Mouse (Mus musculus) liver, adult (tissue): ENCODE measurements around the gene Gm17304.

ENCODE experiments used
- GATA4 ChIP-seq: IDR thresholded peaks from 2 replicates; pipeline ENCODE4 v1.6.1; 2014; ENCODE audit warnings: mild to moderate bottlenecking, low read length; ENCODE audit not compliant: insufficient replicate concordance

The Gm17304 gene

DNA sequence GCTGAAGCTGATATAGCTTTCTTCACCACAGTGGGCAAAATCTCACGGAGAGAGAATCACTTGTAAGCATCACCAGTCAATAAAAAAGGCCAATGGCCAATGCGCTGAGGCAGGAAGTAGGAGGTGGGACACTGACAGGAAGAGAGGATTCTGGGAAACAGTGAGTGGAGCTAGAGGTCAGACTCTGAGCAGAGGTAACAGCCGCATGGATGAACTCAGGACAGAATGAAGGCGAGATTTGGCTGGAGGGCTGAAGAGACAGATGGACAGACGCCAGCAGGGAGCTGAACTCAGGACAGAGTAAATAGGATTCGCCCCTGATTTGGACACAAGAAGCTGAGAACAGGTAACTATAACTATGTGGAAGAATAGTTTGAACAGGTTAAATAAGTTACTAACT, 3.8 kb upstream of the Gm17304 start:
- TF ChIP-seq GATA4 = no peak

DNA sequence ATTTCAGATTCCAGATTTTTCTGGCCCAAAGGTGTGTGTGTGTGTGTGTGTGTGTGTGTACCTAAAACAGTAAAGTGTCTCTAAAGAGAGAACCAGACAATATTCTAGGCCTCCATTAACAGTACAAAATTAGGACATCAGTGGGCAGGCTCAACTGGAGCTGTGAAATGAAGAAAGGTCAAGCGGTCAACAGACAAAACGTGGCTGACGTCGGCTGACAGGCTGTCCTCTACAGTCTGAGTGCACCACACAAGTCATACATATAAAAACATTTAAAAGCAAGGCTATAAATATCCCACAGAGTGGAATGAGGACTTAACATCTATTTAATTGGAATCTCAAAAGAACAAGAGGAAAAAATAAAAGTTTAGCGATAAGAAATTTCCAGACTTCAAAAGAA, 1.8 kb upstream of the Gm17304 start:
- TF ChIP-seq GATA4 = no peak

DNA sequence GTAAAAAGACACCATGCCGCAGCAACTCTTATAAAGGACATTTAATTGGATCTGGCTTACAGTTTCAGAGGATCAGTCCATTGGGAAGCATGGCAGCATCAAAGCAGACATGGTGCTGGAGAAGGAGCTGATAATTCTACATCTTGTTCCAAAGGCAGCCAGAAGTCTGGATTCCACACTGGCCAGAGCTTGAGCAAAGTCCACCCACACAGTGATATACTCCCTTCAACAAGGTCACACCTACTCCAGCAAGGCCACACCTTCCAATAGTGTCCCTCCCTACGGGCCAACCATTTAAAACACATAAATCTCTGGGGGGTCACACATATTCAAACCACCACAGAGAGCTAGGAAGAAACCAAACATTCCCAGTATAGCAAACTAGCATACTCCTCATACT, 3.3 kb downstream of the Gm17304 start:
- no peak for TF ChIP-seq GATA4

DNA sequence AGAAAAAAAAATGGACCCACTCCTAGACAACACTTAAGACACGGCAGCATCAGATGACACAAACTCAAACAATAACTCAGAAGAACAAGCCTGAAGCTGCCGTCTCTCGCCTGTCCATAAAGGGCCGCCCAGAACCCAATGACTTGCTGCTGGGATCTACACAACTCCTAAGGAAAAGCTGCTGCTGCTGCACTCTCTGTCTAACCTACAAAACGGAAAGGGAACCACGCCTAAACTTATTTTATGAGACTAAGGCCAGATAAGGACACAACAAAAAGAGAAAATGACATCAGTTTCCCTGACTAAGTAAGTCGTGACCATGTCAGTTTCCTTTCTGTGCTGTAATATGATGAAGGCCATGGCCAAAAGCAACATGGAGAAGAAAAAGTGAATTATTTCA, 5.7 kb downstream of the Gm17304 start:
- no peak for TF ChIP-seq GATA4

DNA sequence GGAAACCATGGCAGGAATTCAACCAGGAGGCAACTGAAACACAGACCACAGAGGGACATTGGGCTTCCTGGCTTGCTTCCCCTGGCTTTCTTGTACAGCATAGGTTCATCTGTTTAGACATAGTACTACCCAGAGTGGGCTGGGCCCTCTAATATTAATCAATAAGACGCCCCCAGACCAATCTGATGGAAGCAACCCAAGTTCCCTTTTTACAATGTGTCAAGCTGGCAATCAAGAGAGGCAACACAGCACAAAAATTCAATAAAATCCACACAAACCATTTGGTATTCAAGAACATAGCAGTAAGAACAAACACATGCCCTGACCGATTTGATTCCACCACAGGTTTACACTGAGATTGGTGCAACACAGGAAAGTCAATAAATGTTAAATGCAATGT, 6.1 kb downstream of the Gm17304 start:
- TF ChIP-seq GATA4 = no peak

DNA sequence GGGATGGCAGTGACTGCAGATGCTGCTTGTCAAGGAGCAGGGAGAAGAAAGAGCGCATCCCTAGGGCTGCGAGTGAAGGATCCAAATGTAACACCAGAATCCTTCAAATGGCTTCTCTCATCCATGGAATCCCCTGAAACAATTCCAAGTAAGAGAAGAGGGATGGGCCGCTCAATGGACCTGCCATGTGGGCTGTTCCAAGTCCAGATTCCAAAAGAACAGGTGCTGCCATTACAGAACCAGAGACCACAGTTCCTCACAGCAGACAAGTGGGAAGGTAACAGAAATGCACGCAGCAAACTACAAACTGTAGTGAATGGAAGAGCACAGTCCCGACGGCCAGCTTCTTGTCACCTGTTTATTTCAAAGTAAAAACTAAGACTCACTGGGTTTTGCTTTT, 11.5 kb downstream of the Gm17304 start:
- TF ChIP-seq GATA4 = no peak

DNA sequence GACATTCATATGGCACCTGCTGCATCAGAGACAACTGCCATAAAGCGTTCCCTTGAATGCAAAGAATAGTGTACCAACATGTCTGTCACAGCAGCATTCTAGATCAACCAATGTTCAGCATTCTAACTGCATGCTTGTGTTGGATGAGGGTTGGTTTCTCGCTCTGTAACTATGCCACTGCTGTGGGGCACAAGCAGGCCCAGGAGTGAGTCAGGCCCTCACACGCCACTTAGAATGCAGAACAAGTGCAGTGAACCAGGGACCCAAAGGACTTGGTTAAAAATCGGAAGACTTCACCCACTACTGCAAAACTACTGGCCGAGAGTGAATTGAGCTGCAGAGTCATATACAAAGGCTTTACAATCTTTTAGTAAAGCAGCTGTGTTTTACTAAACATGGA, 13.3 kb downstream of the Gm17304 start:
- TF ChIP-seq GATA4 = no peak

DNA sequence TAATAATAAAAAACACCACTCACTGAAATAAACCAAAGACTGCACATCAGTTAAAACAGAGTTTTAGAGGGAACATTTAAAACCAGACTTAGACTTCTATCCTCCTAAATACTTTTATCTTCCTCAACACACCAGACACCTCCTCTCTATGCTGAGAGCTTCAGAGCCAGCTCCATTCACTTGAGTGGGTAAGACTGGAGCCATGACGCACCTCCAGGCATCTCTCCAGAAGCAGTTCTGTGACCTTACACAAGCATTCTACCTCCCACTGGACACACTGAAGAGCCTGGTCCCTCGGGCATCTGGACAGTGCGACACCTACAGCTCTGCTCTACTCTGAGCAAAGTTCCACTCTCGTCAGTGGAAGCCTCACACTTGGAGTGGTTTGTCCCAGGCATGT, 14.4 kb downstream of the Gm17304 start:
- no peak for TF ChIP-seq GATA4

DNA sequence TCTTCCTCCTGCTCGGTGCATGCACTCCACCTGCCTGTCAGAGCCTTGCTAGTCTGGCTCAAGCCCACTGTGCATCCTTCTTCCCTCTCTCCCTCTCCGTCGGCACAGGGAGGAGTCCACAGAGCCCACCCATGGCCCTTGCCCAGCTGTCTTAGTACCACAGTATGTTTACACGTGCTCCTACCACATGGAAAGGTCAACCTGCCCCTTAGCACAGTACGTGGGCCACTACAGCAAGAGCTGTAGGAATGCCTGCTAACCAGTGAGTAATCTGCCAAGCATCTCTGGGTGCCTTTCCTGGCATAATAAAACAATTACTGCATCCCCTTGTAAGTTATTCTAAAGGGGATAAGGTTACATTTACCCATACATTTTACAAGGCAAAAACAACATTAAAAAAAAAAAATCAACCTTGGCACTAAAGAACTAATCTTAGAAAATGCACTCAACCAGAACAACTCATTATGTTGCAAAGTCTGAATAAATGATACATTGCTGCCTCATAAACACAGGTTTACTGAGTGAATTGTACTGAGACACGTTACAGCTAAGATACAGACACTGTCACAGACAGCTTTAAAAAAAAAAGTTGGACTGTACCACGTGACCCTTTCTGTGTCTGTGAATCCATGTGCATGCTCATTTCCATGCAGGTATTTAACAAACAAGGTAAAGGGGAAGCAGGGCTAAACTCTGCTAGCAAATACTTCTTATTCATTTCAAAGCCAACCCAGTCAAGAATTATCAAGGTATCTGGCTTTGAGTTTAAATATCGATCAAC, 19.7 kb downstream of the Gm17304 start:
- no peak for TF ChIP-seq GATA4

DNA sequence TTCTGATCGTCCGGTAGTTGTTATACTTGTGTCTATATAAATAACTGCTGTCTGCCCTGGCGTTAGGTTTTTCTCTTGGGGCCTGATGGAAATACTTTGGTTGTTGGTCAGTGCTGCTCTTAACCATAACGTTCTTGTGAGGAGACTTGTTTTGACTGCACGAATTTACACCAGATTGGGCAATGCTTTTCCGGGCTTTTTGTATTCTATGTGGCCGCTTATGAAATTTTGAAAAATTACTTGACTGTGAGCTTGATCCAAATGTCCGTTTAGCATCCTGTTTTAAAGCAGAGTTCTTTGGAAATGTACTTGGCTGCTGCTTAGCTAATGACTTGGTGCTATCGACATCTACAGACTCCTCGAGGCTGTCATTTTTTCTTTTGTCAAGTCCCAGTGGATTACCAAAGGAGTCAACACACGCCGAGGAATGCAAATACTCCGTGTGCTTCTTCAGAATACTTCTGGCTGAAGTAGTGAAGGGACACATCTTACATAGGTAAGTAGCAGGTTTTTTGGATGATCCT, 27.6 kb downstream of the Gm17304 start:
- no peak for TF ChIP-seq GATA4

DNA sequence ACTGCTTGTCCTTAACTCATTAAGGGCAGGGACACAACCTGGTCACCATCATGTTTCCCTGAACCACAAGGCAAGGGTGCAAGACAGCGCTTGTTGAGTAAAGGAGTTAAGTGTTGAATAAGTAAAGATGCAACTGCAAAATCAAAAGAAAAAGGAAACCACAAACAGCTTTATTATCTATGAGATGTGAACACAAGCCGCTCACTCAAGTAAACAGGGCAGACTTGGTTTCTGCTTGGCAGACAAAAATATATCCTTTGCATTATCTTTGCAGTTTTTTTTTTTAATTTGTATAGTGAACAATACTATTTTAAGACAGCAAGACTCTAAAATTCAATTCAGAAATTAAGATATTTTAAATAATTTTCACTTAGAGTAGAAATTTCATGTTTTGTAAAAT, 30.7 kb downstream of the Gm17304 start:
- no peak for TF ChIP-seq GATA4

DNA sequence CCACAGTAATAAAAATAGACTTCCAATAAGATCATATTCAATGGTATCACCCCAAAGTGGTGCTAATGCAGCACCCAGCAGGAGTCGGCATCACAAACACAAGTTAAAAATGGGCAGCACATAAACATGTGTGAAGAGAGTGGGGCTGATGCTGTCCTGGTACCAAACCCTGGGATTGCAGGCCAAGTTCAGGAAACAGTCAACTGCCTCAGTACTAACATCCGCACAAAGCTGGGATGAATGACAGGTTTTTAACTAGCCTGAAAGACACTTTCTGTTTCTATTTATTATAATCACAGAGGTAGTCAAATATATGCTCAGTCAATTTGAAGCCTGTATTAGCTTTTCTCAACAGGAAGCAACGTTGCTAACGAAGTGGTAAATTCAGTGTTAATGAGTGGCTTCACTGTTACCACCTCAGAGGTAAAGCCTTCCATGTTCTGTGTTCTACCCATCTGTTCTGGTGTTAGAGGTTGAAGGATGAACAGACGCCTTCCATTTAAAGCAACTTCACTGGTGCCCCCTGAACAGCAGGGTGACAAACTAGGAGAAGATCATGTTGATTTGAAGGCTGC, 31.4 kb downstream of the Gm17304 start:
- TF ChIP-seq GATA4 = no peak

DNA sequence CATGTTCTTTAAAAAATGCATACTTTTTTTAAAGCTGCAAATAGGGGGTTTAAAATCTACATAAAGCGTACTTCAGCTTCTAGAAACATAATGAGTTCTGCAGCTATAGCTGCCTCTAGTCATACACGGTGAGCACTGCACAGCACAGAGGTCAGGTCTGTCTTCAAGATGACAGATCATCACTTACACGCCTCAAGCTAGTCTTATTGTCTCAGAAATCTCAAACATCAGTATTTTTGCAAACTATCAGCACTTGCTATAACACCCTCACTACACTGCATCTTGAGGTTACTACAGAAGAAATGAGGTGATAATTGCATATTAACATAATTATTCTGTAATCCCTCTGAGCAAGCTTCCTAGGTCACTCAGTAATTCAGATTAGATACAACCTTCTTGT, 33.0 kb downstream of the Gm17304 start:
- TF ChIP-seq GATA4 = no peak

DNA sequence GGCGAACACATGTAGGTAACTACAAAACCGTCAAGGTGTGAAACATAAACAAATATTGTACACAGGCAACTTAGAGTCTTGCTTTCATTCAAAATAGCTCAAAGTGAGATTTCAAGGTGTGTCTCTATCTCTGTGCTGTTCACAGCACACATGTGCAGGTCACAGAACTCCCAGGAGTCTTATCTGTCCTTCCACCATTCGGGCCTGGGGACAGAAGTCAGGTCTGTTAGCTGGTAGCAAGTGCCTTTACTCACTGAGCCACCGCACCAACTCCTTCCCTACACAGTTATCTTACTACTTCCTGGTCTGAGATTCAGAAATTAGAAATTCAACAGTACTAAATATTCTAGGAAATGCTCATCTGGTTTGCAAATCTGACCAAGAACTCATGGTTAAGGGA, 34.5 kb downstream of the Gm17304 start:
- no peak for TF ChIP-seq GATA4

DNA sequence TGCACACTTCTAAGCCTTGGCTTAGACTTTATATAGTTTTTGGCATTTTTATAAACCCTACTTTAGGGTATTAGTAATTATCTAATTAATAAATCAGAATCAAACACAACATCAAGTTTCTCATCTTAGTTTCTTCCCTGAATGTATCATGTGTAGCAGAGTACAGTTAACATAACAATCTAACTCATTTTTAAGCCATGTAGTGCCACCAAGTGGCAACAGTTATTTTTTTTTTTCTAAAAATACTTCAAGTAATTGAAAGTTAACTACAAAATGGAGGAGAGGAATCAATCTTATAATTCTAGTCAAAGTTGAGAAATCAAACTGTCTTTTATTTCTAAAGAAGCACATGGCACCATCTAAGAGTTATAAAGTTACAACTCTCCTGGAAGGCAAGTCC, 40.5 kb downstream of the Gm17304 start:
- TF ChIP-seq GATA4 = no peak

DNA sequence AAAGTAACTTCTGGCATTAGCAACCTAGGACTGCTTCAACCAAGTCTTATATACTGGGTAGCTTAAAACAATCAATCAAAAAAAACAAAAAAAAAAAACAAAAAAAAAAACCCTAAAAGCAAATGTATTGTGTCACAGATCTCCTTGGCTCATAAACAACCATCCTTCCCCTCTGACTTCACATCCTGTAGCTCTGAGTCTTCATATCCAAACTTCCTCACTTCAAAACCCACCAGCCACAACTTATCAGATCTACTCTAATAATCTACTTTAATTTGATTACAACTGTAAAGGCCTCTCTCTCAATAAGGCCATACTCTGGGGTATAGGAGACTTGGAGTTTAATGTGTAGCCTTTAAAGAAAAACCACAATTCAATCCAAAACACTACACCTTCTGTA, 41.1 kb downstream of the Gm17304 start:
- no peak for TF ChIP-seq GATA4
